Mouse (Mus musculus): ENCODE measurements around the gene Trdn.
A peak's percentile ranks its signal among the peaks of the same experiment; 100 is the strongest.

Gene Trdn

DNA sequence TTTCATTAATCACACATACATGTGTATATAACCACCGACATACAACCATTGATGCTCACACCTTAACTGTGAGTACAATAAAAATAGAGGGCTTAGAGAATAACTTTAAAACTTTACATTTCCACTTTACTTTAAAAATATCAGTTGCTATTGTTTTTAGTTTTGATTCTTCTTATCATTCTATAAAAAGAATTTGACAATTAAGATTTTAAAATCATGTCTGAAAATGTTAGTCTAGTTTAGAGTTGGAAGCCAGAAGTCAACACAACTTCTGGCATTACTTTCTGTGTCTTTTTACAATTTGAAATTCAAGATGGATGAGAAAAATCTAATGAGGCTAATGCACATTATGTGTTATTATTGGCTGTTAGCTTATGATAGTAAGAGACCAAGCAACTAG lies at the start of gene Trdn:
TSS of gene Trdn (plus strand) at position 301 of the 400 bp plus-strand sequence.
- DNase-seq: no peak

DNA sequence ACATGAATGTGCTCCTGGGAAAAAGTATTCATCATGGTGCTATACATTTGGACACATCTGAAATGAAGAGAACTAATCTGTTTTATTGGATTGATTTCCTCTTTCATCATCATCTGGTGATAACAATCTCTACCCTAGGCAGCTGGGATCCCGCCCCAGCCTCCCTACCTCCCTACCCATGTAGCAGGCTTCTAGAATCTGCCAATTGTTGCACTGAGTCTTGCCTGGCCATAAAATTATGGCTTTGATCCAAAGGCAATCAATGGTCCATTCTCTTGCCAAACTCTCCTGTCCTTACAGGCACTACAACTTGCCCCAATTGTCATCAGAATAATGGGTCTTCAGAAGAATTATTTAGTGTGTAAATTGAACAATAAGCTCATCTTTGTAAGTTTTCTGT lies 19.6 kb upstream of the Trdn start:
- DNase-seq: no peak

DNA sequence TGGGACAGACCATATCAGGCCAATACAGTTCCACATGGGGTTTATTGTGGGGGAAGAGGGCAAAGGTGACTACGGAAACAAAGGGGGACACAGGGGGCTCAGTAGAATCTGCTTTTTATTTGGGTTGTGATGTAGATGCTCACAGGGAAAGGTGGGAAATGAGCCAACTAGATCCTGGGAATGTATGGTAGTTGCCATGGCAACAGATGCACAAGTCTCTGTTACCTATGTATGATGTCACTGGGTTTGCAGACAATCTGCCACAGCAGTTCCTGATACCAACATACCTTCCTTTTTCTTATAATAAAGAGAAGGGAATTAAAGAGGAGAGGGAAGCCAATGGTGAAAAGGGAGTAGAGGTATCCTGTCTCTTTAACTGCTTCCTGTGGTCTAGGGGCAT lies 14.8 kb upstream of the Trdn start:
- DNase-seq: no peak

DNA sequence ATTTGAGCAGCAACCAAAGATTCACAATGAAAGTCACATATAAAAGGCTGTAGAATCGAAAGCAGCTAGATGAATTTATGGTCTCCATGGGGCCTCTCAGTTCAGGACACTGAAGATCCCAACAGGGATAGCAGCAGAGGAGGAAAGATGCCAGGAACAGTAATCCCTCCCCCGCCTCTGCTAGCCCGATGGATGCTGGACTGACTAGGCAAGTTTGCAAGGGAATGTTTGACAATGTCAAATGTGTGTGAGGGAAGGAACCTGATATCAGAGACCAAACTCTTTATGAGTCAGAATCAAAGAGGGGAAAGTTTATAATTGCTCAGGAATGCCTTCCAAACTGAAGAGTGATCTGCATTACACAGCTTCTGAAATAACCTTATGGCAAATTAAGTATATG lies 7.2 kb upstream of the Trdn start:
- DNase-seq: no peak

DNA sequence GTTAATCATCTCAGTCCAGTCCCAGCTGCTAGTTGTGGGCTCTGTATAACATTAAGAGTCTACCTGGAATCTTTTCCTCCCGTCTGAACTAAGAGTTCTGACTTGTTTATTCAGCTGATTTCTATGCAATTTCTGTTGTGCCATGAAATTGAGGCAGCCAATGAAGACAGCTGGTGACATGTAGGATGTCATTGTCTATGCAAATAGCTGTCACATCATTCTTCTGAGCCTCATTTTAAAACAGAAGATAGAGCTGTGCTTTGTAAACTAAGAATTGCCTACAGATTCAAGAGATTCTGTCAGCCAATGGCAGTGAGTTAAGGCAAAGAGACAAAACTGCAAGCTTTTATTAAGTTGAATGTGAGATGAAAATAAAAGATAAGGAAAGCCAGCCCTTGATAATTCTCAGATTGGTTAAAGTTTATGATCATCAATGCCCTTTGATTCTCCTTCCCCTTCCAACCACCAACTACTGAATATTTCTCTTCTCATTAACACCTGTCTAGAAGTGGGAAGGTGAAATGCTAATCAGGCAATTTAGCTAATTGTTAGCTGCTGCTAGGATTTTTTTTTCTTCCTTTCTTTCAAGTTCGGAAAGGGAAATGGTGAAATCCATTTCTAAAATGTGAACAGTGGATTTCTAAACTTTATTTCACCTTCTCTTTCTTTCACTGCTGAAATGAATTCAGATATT lies 1.9 kb downstream of the Trdn start:
- DNase-seq: no peak

DNA sequence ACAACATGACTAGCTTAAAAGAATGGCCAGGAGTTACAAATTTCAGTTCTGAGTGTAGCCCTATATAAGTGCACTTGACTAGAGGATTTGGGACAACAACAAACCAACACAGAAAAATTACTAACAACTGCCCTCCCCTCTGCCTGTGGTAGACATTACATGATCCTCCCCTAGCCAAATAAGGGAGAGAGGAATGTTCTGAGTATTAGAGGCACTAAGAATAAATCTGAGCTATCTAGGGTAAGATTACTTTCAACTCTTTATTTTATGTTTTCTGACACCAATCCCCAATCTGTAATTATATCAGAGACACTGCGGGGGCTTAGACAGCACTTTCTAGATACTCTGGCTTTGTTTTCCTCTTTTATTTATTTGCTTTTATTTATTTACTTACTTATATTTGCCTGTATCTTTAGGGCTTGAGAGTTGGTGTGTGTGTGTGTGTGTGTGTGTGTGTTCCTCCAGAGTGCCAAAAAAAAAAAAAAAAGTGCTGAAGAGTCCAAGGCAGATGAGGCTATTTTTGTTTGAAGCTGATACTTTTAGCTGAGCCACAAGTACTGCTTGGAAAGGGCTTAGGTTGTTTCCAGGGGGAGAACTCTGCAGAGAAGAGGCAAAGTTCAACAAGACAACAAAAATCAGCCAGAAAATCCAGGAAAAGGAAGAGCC lies 2.7 kb downstream of the Trdn start:
- no peak for DNase-seq

DNA sequence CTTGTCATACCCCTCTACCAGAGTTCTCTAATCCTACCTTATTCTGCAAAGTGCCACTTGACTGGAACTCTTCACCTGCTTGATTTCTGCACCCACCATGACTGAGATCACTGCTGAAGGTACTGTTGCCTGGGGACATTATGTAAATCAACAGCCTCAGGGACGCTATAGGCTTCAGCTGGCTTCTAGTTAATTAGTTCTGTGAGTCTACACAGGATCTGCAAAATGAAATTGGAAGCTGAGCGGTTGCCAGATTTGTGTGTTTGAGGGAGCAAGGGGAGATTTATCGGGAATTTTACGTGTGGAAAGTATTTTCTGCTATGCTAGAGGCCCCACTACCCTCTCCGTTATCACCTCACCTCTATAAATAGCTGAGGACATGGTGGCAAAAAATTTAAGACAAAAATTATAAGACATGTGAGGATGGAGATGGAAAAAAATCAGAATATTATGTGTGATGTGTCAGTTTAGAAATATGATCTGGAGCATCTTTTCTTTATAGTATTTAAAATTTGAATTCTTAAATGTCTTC lies 3.3 kb downstream of the Trdn start:
- no peak for DNase-seq

DNA sequence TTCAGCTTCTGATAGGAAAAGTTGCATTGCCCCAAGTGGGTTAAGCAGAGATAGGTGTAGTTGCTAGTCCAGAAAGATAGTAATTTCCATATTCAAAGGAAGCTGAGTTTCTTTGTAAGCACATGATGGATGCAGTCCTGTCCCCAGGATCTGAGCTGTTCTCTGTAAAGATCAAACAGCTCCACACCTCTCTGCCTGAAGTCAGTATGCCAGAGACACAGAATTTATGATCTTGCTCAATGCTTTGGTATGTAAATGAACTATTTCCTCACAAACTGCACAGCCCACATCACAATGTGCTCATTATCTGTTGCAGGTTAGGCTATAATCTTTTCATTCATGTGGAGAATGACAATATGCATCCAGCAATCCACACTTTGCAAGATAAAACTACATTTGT lies 8.0 kb downstream of the Trdn start:
- no peak for DNase-seq

DNA sequence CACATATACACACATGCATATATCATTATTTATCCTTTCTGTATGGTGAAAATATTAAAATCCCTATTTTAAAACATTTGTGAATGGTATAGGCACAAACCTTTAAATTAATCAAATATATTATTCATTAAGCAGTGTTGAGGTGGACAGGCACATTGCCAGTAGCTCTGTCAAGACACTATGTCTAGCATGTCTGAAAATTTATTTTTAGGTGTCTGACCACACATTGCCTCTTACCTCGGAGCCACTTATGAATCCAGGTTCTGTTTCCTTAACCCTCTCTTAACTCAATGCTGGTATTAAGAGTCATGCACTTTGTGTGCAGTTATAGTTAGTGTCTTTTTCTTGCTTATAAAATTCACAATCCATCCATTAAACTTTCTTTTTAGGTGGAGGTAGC lies 12.0 kb downstream of the Trdn start:
- no peak for DNase-seq

DNA sequence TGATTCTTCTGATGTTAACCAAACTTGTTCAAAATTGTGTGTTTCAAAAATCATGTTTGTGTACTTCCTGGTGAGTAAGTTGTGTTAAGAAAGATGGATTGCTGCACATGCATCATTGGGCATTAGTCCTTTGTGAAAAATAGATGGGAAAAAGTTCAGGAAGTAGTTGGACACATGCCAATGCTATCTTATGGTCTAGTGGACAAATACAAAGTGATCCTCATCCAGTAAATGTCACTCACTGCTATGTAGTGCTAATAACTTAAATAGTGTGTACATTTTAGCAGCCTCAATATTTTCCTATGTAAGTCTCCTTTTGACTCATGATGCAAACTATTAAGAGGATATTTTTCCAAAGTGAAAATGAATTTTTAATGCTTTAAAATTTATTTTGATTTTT lies 27.6 kb downstream of the Trdn start:
- DNase-seq: no peak

DNA sequence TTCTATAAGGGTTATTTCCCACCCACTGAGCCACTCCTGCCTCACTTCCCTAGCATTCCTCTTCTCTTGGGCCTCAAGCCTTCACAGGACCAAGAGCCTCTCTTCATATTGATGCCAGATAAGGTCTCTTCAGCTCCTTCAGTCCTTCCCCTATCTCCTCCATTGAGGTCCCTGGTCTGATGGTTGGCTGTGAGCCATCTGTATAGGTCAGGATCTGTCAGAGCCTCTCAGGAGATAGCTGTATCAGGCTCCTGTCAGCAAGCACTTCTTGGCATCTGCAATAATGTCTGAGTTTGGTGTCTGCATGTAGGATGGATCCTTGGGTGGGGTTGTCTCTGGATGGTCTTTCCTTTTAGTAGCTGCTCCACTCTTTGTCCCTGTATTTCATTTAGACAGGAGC lies 42.7 kb downstream of the Trdn start:
- no peak for DNase-seq

DNA sequence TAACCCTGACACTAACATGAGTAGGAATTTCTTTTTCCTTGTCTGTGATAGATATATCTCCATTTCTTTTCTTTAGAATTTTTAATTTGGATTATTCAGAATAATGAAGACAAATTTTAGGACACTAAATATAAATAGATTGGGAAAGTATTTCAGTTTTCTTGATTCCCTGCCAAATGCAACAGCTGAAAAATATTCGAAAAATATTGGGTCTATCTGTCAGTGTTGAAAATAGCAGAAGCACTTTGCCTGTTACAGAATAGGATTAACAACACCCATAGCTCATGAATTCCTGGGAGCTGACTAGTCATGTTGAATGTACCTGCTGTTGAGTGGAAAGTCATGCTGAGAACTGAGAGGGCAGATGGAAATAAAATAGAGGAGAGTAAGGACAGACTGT lies 64.6 kb downstream of the Trdn start:
- DNase-seq: no peak

DNA sequence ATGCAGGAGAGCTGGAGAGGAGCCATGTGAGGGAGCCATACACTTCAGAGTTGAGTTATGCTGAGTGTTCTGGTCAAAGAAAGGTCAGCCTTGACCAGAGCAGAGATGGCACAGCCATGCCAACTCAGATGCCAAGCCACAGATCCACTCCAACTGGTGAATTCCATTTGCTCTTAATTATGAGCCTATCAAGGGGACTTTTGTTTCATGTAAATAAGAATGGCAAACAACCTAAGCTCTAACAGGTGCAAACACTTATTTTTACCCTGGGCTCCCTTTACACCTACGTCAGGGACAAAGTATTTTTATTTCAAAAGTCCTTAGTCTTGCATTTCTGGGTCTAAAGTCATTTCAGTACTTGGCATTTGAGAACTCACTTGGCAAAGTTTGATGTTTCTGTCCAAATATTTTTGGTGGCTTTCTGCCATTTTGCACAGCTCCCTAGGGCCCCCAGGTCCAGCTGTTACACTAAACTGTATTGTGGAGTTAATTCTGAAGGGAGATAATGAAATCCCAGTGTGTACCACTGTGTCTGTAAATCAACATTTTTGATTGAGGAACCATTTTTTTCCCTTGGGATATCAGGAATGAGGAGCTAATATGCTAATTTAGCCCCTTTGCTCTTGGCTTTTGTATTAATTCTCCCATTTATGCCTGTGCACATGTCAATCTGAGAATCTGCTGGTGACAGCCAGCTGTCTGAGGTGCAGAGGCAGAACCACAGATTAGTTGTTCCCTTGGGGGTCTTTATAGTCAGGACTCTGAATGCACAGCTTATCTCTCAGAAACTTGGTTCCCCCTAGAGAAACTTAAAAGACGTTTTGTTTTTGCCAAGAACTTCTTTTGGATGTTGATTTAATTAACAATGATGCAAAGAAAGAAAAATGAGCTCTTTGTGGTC lies 99.6 kb downstream of the Trdn start:
- no peak for DNase-seq

DNA sequence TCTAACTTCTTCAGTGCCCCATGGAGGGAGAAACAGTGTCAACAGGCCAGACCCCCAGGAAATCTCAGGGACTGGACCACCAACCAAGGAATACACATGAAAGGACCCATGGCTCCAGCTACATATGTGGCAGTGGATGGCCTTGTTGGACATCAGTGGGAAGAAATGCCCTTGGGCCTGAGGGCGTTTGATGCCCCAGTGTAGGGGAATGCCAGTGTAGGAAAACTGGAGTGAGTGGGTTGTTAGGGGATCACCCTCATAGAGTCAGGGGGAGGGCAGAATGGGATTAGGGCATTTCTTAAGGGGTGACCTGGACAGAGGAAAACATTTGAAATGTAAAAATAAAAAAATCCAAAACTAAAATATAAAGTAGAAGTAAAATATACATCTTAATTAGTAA lies 108.7 kb downstream of the Trdn start:
- no peak for DNase-seq

DNA sequence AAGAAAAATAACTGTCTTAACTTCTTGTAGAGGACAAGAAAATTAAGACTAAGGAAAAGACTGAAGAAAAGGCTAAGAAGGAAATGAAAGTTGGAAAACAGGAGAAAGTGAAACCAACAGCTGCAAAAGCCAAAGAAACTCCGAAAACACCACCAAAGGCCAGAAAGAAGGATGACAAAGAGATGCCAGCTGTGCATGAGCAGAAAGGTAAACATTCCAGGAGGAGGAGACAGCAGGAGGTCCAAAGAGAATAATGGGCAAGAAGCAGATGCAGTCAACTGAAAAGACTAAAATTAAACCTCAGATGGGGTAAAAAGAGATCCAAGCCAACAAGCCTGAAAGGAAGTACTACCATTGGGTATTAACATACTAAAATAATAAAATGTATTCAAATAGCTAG lies 115.6 kb downstream of the Trdn start:
- DNase-seq: no peak

DNA sequence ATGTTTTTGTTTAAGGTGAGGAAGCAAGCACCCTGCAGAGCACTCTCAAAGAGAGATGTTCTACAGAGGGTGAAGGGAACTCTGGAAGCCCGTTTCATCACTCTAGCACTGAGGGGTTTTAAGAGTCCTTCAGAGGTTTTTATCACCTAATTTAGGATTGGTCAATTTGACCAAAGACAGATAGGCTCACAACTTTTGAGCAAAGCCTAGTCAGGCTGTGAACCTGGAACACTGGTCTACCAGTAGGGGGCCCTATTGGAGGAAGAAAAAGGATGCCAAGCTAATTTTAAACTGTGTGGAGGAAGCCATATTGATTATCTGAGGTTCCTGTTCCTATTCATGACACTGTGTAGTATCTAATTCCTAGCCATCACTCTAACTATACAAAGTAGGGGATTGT lies 117.9 kb downstream of the Trdn start:
- DNase-seq: no peak

DNA sequence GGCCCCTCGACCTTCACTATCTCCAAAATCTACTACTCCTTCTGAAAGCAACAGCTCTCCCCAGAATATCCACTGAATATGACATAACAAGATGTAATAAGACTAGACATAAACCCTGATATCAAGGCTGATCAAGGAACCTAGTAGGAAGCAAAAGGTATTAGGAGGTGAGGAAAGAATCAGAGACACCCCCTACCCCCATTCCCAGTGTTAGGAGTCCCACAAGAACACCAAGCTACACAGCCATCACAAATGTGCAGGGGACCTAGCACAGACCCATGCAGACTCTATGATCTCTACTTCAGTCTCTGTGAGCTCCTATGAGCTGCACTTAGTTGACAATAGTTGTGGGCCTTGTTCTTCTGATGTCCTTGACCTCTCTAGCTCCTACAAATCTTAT lies 130.1 kb downstream of the Trdn start:
- DNase-seq: no peak

DNA sequence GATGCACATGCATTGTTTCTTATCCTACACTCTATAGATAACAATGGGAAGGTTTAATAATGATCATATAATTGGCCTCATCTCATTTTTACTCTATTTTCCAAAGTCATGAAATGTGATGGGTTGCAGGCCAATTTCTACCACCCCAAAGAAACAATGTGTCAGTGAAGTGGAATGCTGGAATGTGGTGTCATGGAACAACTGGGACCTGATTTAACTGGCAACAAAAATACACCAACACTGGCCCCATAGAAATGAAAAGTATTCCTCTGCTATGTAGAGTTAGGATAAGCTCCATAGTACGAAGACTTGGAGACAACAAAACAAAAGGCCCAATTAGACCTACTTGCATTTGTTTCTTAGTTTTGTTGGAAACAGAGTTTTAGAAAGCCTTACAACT lies 173.6 kb downstream of the Trdn start:
- no peak for DNase-seq

DNA sequence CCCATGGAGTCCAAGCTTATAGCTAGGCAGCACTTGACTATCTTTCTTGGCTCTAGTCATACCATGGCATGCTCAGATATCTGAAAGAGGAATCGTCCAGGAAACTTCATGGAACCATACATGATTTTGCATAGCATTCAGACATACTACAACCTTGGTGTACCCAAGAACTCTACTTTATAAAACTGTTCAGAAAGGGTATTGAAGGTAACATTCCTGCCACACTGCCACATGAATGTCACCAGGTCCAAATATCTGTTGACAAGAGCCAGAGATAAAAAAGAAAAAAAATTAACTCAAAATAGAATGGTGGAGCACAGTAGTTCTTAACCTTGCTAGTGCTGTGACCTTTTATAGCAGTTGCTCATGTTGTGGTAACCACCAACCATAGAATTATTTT lies 175.8 kb downstream of the Trdn start:
- no peak for DNase-seq

DNA sequence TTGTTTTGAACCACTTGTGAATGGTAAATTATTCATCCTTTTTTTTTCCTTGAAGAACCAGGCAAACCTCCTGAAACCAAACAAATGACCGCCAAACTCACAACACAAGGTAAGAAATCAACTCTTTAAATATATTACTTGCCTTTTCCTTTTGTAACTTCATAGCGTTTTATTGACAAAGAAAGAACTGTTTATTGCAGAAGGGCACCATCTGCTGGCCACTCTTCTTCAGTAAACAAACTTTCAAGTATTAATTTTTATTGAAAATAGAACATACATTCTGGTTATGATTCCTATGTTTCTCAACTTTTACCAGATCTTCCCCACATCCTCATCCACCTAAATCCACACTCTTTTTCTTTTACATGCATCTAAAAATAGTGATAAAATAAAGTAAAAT lies 224.6 kb downstream of the Trdn start:
- DNase-seq: peak; percentile 47

DNA sequence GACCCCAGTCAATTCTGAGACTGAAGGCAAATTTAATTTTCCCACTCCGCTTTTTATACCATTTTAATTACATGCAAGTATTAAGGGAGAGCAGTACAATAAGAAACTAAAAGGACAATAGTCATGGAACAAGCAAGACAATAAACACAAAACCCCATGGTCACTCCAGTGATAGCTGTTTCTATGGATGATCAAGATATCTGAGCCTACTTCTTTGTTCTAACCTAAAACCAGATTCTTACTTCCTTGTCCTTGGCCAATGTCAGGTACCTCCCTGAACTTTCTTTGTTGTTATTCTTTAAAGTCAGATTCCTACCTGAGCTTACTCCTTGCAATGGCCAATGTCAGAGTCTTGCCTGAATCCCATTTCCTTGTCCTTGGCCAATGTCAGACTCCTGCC lies 272.7 kb downstream of the Trdn start:
- DNase-seq: no peak

DNA sequence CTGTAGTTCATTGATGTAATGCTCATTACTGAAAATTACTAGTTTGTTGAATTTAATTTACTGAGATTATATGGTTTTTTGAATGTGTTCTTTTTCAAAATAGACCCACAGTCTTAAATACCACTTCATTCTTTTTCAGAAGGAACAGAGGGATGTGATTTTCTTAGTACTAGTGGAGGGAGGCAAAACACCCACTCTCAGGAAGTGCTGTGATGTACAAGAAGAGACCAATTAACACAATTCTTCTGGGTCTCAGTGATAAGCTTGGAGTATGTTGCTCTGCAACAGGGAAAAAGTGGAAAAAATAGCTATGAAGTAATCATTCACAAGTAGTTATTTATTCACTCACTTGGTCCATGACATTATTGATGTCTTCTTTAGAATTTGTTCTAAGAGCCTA lies 286.2 kb downstream of the Trdn start:
- no peak for DNase-seq

DNA sequence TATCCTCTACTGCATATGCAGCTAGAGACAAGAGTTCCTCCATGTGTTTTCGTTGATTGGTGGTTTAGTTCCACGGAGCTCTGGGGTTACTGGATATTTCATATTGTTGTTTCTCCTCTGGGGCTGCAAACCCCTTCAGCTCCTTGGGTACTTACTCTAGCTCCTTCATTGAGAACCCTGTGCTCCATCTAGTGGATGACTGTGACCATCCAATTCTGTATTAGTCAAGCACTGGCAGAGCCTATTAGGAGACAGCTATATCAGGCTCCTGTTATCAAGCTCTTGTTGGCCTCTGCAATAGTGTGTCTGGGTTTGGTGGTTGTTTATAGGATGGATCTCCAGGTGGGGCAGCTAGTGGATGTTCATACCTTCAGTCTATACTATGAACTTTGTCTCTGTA lies 290.2 kb downstream of the Trdn start:
- no peak for DNase-seq
